Comparison of ENCODE assay signal across 7 mouse cellular contexts in genomic region chr12:12840661-12841384, GRCm38 (mm10).
DNase-seq lines count a peak whose midpoint lies in the region; ATAC-seq lines count a peak whose summit lies in the region.

No protein-coding gene starts in this region.

- H3K4me1 ChIP-seq in midbrain, embryonic 10.5 days, result peaks cover 33% of the 10 kb centered on the region
- peaks cover 15% of the 10 kb centered on the region for H3K4me1 ChIP-seq in midbrain, embryonic 15.5 days
- H3K4me1 ChIP-seq in limb, embryonic 13.5 days, result peaks cover 34% of the 10 kb centered on the region

- H3K27me3 ChIP-seq in midbrain, embryonic 10.5 days (ENCODE audit: low read depth, poor library complexity, severe bottlenecking), result peaks cover 10% of the 10 kb centered on the region; the same call in 1 of the 2 replicates
- no peaks in the 10 kb centered on the region; the same call in 1 of the 2 replicates for H3K27me3 ChIP-seq in midbrain, embryonic 15.5 days (replicated peaks)
- no peaks in the 10 kb centered on the region for H3K27me3 ChIP-seq in limb, embryonic 13.5 days

- no peak for ATAC-seq in midbrain, embryonic 15.5 days (replicated peaks)
- peak; percentile 82 for ATAC-seq in limb, embryonic 13.5 days (ENCODE audit: low FRiP score, low read depth)

- no peak overlapping the region for H3K9ac ChIP-seq in midbrain, embryonic 15.5 days
- no peak overlapping the region for H3K9ac ChIP-seq in limb, embryonic 13.5 days

- WGBS in midbrain, embryonic 10.5 days, result 34% methylated on average over 17 of the region's 17 CpGs
- WGBS in midbrain, embryonic 15.5 days, result 33% methylated on average over 17 of the region's 17 CpGs
- WGBS in limb, embryonic 13.5 days, result 17% methylated on average over 17 of the region's 17 CpGs

- peak overlapping the region; percentile 79 for H3K27ac ChIP-seq in midbrain, embryonic 10.5 days (replicated peaks)
- no peak overlapping the region for H3K27ac ChIP-seq in midbrain, embryonic 15.5 days
- peak overlapping the region; percentile 44 for H3K27ac ChIP-seq in limb, embryonic 13.5 days

- no peak overlapping the region for H3K4me2 ChIP-seq in midbrain, embryonic 15.5 days
- peak overlapping the region; percentile 57 for H3K4me2 ChIP-seq in limb, embryonic 13.5 days (replicated peaks)

- DNase-seq in midbrain, embryonic 10.5 days (ENCODE audit: low spot score), result peak; percentile 55
- DNase-seq in forelimb bud, embryonic 11.5 days (ENCODE audit: low read depth, low spot score), result peak; percentile 49
- peak; percentile 46 for DNase-seq in yolk sac, embryonic 10.5 days (ENCODE audit: low spot score)
- no peak for DNase-seq in thymus, postnatal 10 days (ENCODE audit: low spot score in 2 of 2)
- no peak for DNase-seq in frontal cortex, postnatal 14 days (ENCODE audit: low spot score in 2 of 2)

- no peaks in the 10 kb centered on the region for H3K9me3 ChIP-seq in midbrain, embryonic 10.5 days (replicated peaks)
- H3K9me3 ChIP-seq in midbrain, embryonic 15.5 days, result no peaks in the 10 kb centered on the region
- H3K9me3 ChIP-seq in limb, embryonic 13.5 days, result no peaks in the 10 kb centered on the region

- H3K36me3 ChIP-seq in midbrain, embryonic 10.5 days, result no peaks in the 10 kb centered on the region
- no peaks in the 10 kb centered on the region for H3K36me3 ChIP-seq in midbrain, embryonic 15.5 days (replicated peaks)
- H3K36me3 ChIP-seq in limb, embryonic 13.5 days, result no peaks in the 10 kb centered on the region

- peak overlapping the region; percentile 31 for H3K4me3 ChIP-seq in midbrain, embryonic 10.5 days
- H3K4me3 ChIP-seq in midbrain, embryonic 15.5 days, result no peak overlapping the region
- peak overlapping the region; percentile 25 for H3K4me3 ChIP-seq in limb, embryonic 13.5 days

Comparison
In these comparisons a context has a peak if more than half of its experiments do, and no peak if none do; other contexts are left out.
1. DNase-seq: peak in midbrain, embryonic 10.5 days (single experiment), forelimb bud, embryonic 11.5 days (single experiment) and yolk sac, embryonic 10.5 days (single experiment); none in thymus, postnatal 10 days (0 of 2) and frontal cortex, postnatal 14 days (0 of 2).